Mouse (Mus musculus): ENCODE measurements around the gene Cant1. TPM values are rescaled to one million over a fixed set of nuclear protein-coding genes. Genes with fewer than 3 reads are reported as not detected.

Cant1 gene
- polyA plus RNA-seq, 1 experiment = 55.9 TPM

GRCm38 (mm10) chr11:118369251-118369650, 49.6 kb downstream of the Cant1 start:
- DNase-seq = no peak
- TF ChIP-seq CTCF (IDR thresholded peaks at IDR 0.05; ENCODE audit: insufficient read depth, low read length) (no peak), POLR2A (IDR thresholded peaks at IDR 0.05; ENCODE audit: borderline replicate concordance, extremely low read depth, low read depth, low read length) (no peak)
- Histone ChIP-seq H3K4me3 (replicated peaks; ENCODE audit: extremely low read depth, low read depth, low read length) (no peak overlapping the region), H3K4me1 (ENCODE audit: control insufficient read depth, insufficient read depth, low read length) (peaks cover 2% of the 10 kb centered on the region; the same call in 1 of the 2 replicates)
- 80% methylated on average over 5 of the region's 5 CpGs for WGBS

- WGBS = 67% methylated on average over 3 of the region's 3 CpGs
- Histone ChIP-seq H3K4me3 (replicated peaks; ENCODE audit: extremely low read depth, low read depth, low read length) (no peak overlapping the region), H3K4me1 (ENCODE audit: control insufficient read depth, insufficient read depth, low read length) (peaks cover 8% of the 10 kb centered on the region)
- TF ChIP-seq CTCF (IDR thresholded peaks at IDR 0.05; ENCODE audit: insufficient read depth, low read length) (peak; percentile 32), POLR2A (IDR thresholded peaks at IDR 0.05; ENCODE audit: borderline replicate concordance, extremely low read depth, low read depth, low read length) (no peak)
- no peak for DNase-seq
Measured at GRCm38 (mm10) chr11:118368330-118368729, 50.6 kb downstream of the Cant1 start.

- Histone ChIP-seq H3K4me1 (ENCODE audit: control insufficient read depth, insufficient read depth, low read length) (peaks cover 21% of the 10 kb centered on the region), H3K4me3 (replicated peaks; ENCODE audit: extremely low read depth, low read depth, low read length) (no peak overlapping the region)
- no peak for DNase-seq
- TF ChIP-seq CTCF (IDR thresholded peaks at IDR 0.05; ENCODE audit: insufficient read depth, low read length) (no peak), POLR2A (IDR thresholded peaks at IDR 0.05; ENCODE audit: borderline replicate concordance, extremely low read depth, low read depth, low read length) (no peak)
- 88% methylated on average over 8 of the region's 8 CpGs for WGBS
Measured at GRCm38 (mm10) chr11:118366559-118366958, 52.3 kb downstream of the Cant1 start.

GRCm38 (mm10) chr11:118366108-118366507, 52.8 kb downstream of the Cant1 start:
- no peak overlapping the region for H3K4me3 ChIP-seq (replicated peaks; ENCODE audit: extremely low read depth, low read depth, low read length)
- TF ChIP-seq CTCF (IDR thresholded peaks at IDR 0.05; ENCODE audit: insufficient read depth, low read length) (no peak), POLR2A (IDR thresholded peaks at IDR 0.05; ENCODE audit: borderline replicate concordance, extremely low read depth, low read depth, low read length) (no peak)
- DNase-seq = no peak
- WGBS = 72% methylated on average over 3 of the region's 3 CpGs
- peaks cover 25% of the 10 kb centered on the region for H3K4me1 ChIP-seq (ENCODE audit: control insufficient read depth, insufficient read depth, low read length)

- H3K4me3 ChIP-seq (replicated peaks; ENCODE audit: extremely low read depth, low read depth, low read length) = no peak overlapping the region
- H3K4me1 ChIP-seq (ENCODE audit: control insufficient read depth, insufficient read depth, low read length) = peaks cover 34% of the 10 kb centered on the region
- no peak for DNase-seq
- TF ChIP-seq CTCF (IDR thresholded peaks at IDR 0.05; ENCODE audit: insufficient read depth, low read length) (no peak), POLR2A (IDR thresholded peaks at IDR 0.05; ENCODE audit: borderline replicate concordance, extremely low read depth, low read depth, low read length) (no peak)
- WGBS = 62% methylated on average over 7 of the region's 7 CpGs
Measured at GRCm38 (mm10) chr11:118365171-118365570, 53.7 kb downstream of the Cant1 start.

GRCm38 (mm10) chr11:118364021-118364420, 54.9 kb downstream of the Cant1 start:
- DNase-seq = no peak
- Histone ChIP-seq H3K4me1 (ENCODE audit: control insufficient read depth, insufficient read depth, low read length) (peaks cover 35% of the 10 kb centered on the region), H3K4me3 (replicated peaks; ENCODE audit: extremely low read depth, low read depth, low read length) (no peak overlapping the region)
- no peak for TF ChIP-seq CTCF (IDR thresholded peaks at IDR 0.05; ENCODE audit: insufficient read depth, low read length)
- TF ChIP-seq POLR2A (IDR thresholded peaks at IDR 0.05; ENCODE audit: borderline replicate concordance, extremely low read depth, low read depth, low read length) = no peak
- 89% methylated on average over 4 of the region's 4 CpGs for WGBS

- 5% methylated on average over 8 of the region's 8 CpGs for WGBS
Measured at GRCm38 (mm10) chr11:118362971-118363518, 55.8 kb downstream of the Cant1 start.

GRCm38 (mm10) chr11:118362501-118362900, 56.4 kb downstream of the Cant1 start:
- DNase-seq = no peak
- 47% methylated on average over 1 of the region's 1 CpGs for WGBS
- H3K4me3 ChIP-seq (replicated peaks; ENCODE audit: extremely low read depth, low read depth, low read length) = no peak overlapping the region

More at GRCm38 (mm10) chr11:118362971-118363518, 55.8 kb downstream of the Cant1 start:
- DNase-seq = peak; percentile 72
- Histone ChIP-seq H3K4me1 (ENCODE audit: control insufficient read depth, insufficient read depth, low read length) (peaks cover 35% of the 10 kb centered on the region), H3K4me3 (replicated peaks; ENCODE audit: extremely low read depth, low read depth, low read length) (peak overlapping the region; percentile 43)
- TF ChIP-seq POLR2A (IDR thresholded peaks at IDR 0.05; ENCODE audit: borderline replicate concordance, extremely low read depth, low read depth, low read length) = peak; percentile 75
- TF ChIP-seq CTCF (IDR thresholded peaks at IDR 0.05; ENCODE audit: insufficient read depth, low read length) = no peak

GRCm38 (mm10) chr11:118360907-118361341, 58.0 kb downstream of the Cant1 start:
- peak; percentile 70 for DNase-seq
- 10% methylated on average over 10 of the region's 10 CpGs for WGBS
- TF ChIP-seq CTCF (IDR thresholded peaks at IDR 0.05; ENCODE audit: insufficient read depth, low read length) (no peak), POLR2A (IDR thresholded peaks at IDR 0.05; ENCODE audit: borderline replicate concordance, extremely low read depth, low read depth, low read length) (no peak)
- H3K4me3 ChIP-seq (replicated peaks; ENCODE audit: extremely low read depth, low read depth, low read length) = no peak overlapping the region
- peaks cover 35% of the 10 kb centered on the region for H3K4me1 ChIP-seq (ENCODE audit: control insufficient read depth, insufficient read depth, low read length)

More at GRCm38 (mm10) chr11:118362501-118362900, 56.4 kb downstream of the Cant1 start:
- peaks cover 35% of the 10 kb centered on the region for H3K4me1 ChIP-seq (ENCODE audit: control insufficient read depth, insufficient read depth, low read length)
- TF ChIP-seq CTCF (IDR thresholded peaks at IDR 0.05; ENCODE audit: insufficient read depth, low read length) (no peak), POLR2A (IDR thresholded peaks at IDR 0.05; ENCODE audit: borderline replicate concordance, extremely low read depth, low read depth, low read length) (no peak; the same call in 1 of the 2 replicates)

GRCm38 (mm10) chr11:118360491-118360890, 58.4 kb downstream of the Cant1 start:
- Histone ChIP-seq H3K4me3 (replicated peaks; ENCODE audit: extremely low read depth, low read depth, low read length) (no peak overlapping the region), H3K4me1 (ENCODE audit: control insufficient read depth, insufficient read depth, low read length) (peaks cover 34% of the 10 kb centered on the region)
- 24% methylated on average over 7 of the region's 7 CpGs for WGBS
- DNase-seq = no peak
- TF ChIP-seq POLR2A (IDR thresholded peaks at IDR 0.05; ENCODE audit: borderline replicate concordance, extremely low read depth, low read depth, low read length) (peak; percentile 77; the same call in 1 of the 2 replicates), CTCF (IDR thresholded peaks at IDR 0.05; ENCODE audit: insufficient read depth, low read length) (no peak)

Other genes starting within 250 kb of the Cant1 start
- gene Cyth1, start 170.5 kb downstream of the Cant1 start, polyA plus RNA-seq (2012; rRNA removed) = 23.1 and 24.0 TPM in 2 replicates
- 18.2 and 19.0 TPM in 2 replicates for gene Usp36, start 128.8 kb downstream of the Cant1 start, polyA plus RNA-seq (2012; rRNA removed)
- 0.28 and 0.32 TPM in 2 replicates for gene Cep295nl, start 76.6 kb downstream of the Cant1 start, polyA plus RNA-seq (2012; rRNA removed)
- 353 and 397 TPM in 2 replicates for gene Timp2, start 63.3 kb downstream of the Cant1 start, polyA plus RNA-seq (2012; rRNA removed)
- gene Lgals3bp, start 17.0 kb downstream of the Cant1 start, polyA plus RNA-seq (2012; rRNA removed) = 259 and 311 TPM in 2 replicates
- gene C1qtnf1, start 9.1 kb upstream of the Cant1 start, polyA plus RNA-seq (2012; rRNA removed) = 17.9 and 21.8 TPM in 2 replicates
- 12.9 and 17.0 TPM in 2 replicates for gene Engase, start 57.7 kb upstream of the Cant1 start, polyA plus RNA-seq (2012; rRNA removed)